Mouse (Mus musculus) kidney, postnatal 25 days (tissue): ENCODE measurements around the gene Gm813.
"Not testable (repeated sequence)": the region's sequence is repeated elsewhere in the genome, so short reads cannot be mapped to it uniquely, and the experiment has no call there.

ENCODE experiments used
- DNase-seq, 2 experiments: peaks; one replicate each; pipeline ENCODE4 v3.0.0; 2021; ENCODE audit warnings: mixed read lengths in 2 of 2

The Gm813 gene

DNA sequence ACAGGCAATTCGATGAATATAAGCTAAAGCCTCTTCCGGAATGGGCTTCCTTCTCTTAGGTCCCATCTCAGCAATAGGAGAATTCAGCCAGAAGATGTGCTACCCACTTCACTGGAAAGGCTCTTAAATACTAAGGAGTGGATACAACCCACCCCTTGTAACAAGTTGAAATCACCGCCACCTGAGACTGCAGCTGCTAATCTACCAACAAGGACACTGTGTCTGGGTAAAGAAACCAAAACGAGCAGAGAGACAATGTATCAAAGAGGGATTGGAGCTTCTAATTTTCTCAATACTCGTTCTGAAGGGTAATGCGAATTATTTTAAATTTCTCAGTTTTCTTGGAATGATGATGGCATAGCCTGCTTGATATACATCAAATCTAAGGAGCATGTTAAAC, at the start of gene Gm813:
Gm813 (minus strand) TSS at position 101 of the 400 bp plus-strand sequence.
- no peak for DNase-seq

- not testable (repeated sequence) for DNase-seq
Observed at GRCm38 (mm10) chr16:58665137-58665536, 48.4 kb upstream of the Gm813 start.

GRCm38 (mm10) chr16:58663816-58664215, 47.0 kb upstream of the Gm813 start:
- DNase-seq, result no peak

- no peak for DNase-seq
Observed at GRCm38 (mm10) chr16:58663021-58663420, 46.2 kb upstream of the Gm813 start.

- no peak for DNase-seq
Observed at GRCm38 (mm10) chr16:58662287-58662791, 45.6 kb upstream of the Gm813 start.

DNA sequence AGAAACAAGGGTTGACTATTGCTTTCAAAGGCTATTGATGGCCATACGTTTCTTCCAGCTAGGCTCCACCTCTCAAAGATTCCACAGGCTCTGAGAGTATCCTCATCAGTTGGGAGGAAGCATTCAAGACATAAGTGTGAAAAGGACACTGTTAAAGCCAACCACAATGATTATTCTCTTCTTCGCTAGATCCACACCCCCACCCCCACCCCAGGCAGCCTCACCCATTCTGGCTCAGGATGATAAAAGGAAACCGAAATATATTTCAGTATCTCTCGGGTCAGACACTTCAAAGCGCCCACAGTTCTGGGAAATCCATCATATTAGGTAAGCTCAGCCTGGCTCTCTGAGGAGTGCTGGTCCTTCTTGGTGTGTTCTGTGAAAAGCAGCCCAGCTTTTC, 45.0 kb upstream of the Gm813 start:
- DNase-seq, result no peak

GRCm38 (mm10) chr16:58658668-58659067, 41.9 kb upstream of the Gm813 start:
- DNase-seq, result no peak

DNA sequence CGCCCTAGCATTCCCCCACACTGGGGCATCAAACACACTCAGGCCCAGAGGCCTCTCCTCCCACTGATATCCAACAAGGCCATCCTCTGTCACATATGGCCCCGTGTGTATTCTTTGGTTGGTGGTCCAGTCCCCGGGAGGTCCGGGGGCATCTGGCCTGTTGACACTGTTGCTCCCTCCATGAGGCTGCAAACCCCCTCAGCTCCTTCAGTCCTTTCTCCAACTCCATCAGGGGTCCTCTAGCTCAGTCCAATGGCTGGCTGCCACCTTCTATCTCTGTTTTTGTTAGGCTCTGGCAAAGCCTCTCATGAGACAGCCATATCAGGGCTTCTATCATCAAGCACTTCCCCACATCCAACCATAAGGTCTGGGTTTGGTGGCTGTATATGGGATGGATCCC, 39.7 kb upstream of the Gm813 start:
- DNase-seq, result no peak

DNA sequence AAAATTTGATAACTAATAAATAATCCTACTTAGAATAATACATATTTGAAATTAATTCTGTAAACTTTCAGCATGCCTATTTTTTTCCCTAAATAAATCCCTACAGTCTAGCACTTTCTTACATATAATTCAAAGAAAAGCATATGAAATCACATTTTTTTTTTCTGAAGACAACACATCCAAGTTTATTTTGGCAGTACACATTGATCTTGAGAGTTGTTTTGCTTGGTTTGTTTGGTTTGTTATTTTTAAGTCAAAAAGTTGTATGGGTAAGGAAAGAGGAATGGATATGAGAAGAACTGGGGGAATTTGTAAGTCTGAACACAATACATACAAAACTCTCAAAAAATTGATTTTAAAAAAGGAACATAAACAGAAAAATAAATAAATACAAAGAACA, 39.0 kb upstream of the Gm813 start:
- DNase-seq, result no peak

DNA sequence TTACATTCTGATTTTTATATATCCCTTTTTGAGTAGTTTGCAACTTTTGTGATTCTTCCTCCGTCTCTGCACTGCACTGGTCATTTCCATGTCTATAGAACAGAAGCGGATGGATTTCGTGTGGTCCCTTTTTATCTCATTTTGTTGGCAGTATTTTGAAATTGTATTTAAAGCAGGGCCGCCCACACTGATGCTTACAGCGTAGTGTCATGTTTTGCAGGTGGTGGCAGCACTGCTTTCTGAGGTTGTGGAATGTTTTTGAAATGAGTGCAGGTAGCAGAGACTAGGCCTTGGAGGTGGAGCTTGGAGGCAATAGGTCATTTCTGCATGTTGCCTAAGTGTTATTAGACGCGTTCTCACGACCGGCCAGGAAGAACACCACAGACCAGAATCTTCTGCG, 33.2 kb upstream of the Gm813 start:
- DNase-seq, result no peak

- no peak for DNase-seq
Observed at GRCm38 (mm10) chr16:58638689-58639175, 22.0 kb upstream of the Gm813 start, which contains the start of gene E330017A01Rik. Gene E330017A01Rik, minus strand, starts transcription at chr16:58638739.

DNA sequence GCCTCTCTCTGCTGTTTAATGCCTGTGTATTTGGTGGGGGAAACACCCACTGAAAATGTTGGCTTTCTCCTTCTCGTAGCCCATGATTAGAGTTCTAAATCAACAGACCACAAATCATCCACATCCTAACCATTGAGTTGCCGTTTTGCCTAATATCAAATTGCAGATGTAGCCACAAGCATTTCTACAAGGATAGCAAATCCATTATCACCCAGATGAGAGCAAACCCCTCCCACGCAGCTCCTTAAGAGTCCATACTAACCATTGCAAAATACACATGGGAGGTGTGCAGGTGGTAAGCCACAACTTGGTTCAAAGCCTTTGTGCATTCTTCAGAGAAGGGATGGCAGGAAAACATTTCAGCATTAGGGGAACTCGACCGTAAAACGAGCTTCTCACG, 21.2 kb upstream of the Gm813 start:
- no peak for DNase-seq

DNA sequence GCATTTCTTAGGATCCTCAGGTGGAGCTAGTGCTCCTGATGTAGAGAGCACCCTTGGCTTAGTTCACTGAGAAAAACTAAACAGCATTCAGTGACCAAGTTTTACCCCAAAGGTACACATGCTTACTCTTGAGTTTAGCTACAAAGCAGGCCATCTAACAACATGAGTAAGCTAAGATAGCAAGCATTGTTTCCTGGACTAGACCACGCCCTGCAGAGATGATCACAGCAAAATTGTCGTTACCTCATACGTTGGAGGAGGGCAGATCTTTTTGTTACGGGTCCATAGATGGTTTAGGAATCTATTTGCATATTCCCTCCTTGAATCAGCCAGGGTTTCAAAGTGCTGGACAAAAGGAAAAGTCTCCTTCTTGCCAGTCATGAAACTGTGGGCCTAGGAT, 20.7 kb upstream of the Gm813 start:
- DNase-seq, result no peak

DNA sequence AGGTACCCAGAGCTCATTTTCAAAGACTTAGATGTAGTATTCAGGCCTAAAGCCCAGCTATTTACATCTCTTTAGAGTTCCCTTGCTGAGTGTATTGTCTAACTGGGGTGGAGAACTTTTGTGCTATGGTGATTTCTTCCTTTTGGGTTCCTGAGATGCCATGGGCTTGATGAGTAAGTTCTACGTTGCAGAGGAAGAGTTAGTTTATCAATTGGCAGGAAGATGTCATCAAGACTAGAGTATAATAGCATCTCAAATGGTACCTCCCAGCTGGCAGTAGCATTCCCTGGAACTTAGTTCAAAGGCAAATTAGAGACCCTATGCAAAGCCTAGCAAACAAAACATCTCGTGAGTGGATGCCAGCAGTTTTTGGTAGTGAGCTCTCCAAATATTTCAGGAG, 19.1 kb upstream of the Gm813 start:
- DNase-seq, result no peak

DNA sequence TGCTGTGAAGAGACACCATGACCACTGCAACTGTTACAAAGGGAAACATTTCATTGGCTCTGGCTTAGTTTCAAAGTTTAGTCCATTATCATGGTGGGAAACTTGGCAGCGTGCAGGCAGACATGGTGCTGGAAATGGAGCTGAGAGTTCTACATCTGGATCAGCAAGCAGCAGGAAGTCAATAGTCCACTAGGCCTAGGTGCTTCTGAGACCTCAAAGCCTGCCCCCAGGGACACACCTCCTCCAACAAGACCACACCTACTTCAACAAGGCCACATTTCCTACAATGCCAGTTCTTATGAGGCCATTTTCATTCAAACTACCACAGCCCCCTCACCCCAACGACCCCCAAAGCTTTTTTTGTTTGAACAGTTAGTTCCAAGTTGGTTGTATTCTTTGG, 13.0 kb upstream of the Gm813 start:
- no peak for DNase-seq

GRCm38 (mm10) chr16:58628968-58629367, 12.2 kb upstream of the Gm813 start:
- no peak for DNase-seq

DNA sequence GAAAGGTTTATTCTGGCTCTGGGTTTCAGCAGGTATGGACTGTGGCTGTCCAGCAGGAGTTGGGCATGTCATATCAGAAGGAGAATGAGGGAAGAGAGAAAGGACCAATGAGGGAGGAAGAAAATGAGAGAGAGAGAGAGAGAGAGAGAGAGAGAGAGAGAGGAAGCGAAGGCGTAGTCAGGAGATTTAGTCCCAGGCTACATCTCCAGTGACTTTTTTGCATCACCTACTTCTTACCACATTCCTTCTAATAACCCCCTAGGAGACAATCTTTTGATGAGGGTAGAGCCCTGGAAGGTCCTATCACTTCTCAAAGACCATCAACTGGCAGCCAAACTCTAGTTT, 11.5 kb upstream of the Gm813 start:
- DNase-seq, result no peak

DNA sequence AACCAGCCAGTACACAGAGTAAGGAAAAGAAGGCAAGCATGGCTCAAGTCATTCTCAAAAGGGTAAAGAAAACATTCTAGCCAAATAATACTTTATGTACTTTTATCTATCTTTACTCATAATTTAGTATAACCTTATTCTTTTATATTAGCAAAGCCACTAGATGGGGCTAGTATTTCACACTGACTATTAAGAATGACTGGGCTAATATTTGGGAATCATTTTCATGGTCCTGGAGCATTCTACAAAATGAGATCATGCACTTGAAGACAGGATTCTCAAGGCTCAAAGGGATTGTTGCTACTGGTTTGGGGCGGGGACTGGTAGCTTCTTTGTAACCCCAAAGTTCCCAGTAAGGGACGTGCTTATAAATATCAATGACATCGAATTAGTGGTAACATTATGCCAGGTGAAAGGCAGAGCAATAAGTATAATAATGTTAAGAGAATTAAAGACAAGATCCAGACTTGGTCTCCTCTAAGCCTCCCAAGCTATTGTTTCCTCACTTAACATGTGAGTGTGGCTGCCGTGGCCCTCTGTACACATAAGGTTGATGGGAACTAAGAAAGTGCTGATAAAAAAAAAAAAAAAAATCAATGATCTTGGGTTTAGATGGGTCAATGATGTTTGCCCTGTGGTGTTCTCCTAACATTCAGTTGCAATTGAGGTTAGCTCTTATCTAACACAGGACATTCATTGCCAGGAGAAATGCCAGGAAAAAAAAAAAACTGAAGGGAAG, 11.0 kb upstream of the Gm813 start:
- DNase-seq, result no peak

- peak; percentile 39 to 68 for DNase-seq
Observed at GRCm38 (mm10) chr16:58623944-58624343, 7.2 kb upstream of the Gm813 start.

DNA sequence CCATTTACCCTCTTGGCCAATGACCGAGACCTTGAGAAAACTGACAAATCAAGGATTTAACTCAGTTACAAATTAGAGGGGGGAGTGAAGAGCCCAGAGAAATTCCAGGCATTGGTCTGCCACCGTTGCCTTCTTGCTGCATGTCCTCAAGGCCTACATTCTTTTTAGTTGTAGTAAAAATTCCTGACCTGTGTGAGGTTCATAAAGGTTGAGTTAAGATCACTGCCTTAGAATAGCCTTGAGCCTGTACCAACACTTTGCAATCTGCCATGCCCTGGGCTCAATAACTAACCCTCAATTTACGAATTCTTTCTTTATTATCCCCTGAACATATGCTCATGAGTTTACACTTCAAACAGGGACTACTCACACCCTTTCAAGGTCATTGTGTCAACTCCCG, 6.3 kb upstream of the Gm813 start:
- peak; percentile 2 to 41 for DNase-seq

DNA sequence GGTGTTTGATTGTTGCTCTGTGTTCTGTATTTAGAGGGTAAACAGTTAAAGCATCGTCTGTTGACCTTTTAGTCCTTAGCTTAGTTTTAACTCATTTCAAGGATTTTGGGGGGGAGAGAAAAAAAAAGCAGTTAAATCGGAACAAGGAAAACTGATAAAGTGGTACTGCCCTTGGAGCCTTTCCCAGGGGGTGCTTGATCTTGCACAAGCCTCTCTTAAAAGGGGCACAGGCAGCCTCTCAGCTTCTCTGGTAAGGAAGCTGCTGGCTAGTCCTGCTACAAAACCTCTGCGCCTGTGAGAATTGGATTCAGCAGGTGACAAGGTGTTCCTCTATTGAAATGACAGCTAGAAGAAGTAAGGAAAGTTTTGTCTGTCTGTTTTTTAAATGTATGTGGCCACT, 5.6 kb upstream of the Gm813 start:
- DNase-seq, result no peak

DNA sequence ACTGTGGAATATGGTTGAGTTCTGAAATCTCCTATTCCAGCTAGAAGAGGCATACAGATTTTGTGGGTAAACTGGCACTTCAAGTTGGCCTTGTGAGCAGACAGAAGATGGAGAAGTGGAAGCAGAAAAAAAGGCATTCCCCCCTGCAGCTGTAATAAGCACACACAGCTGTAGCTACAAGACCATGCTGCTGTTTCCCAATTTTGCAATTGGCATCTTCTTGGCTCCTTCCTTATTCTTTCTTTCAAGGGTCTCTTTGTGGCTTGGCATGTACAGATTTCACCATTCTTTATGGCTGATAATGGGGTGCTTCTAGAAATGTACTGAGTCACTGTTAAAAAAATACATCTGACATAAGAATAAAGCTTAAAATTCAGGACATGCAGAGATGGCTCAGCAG, 568 bp upstream of the Gm813 start:
- no peak for DNase-seq

GRCm38 (mm10) chr16:58612969-58613368, 3.8 kb downstream of the Gm813 start:
- no peak for DNase-seq

DNA sequence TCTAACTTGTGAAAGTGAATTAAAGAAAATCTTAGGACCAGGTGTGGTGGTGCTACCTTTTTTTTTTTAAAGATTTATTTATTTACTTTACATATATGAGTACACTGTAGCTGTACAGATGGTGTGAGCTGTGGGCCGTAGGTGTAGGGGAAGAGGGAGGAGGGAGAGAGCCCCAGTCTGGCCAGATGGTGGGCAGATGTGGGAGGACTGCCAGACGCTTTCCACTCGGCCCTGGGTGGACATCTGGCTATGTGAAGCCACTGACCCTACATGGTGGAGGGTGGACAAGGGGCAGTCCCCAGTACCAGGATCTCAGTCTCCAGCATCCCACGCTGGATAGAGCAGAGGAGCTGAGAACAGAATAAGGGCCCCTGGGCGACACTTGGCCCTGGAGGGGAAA, 9.7 kb downstream of the Gm813 start:
- DNase-seq, result no peak

- DNase-seq, result no peak
Observed at GRCm38 (mm10) chr16:58604680-58605079, 12.1 kb downstream of the Gm813 start.
